Comparison of ENCODE assay signal across 8 mouse cellular contexts in genomic region chr6:136827116-136827515, GRCm38 (mm10). TPM values are rescaled to one million over a fixed set of nuclear protein-coding genes. Genes with fewer than 3 reads are reported as not detected.
DNase-seq lines count a peak whose midpoint lies in the region; ATAC-seq and TF ChIP-seq lines count a peak whose summit lies in the region.

No protein-coding gene starts in this region.

- H3K9me3 ChIP-seq in limb, embryonic 15.5 days = no peaks in the 10 kb centered on the region
- H3K9me3 ChIP-seq in stomach, postnatal 0 days (ENCODE audit: control insufficient read depth, low read length) = no peaks in the 10 kb centered on the region

- no peaks in the 10 kb centered on the region for H3K27me3 ChIP-seq in cerebellum, adult 2 months (ENCODE audit: control insufficient read depth, insufficient read depth, low read length)
- no peaks in the 10 kb centered on the region for H3K27me3 ChIP-seq in testis, adult 2 months (ENCODE audit: control insufficient read depth, insufficient read depth, low read length)
- no peaks in the 10 kb centered on the region for H3K27me3 ChIP-seq in limb, embryonic 15.5 days
- H3K27me3 ChIP-seq in stomach, postnatal 0 days (ENCODE audit: control insufficient read depth, insufficient read depth, low read length) = no peaks in the 10 kb centered on the region

- H3K4me2 ChIP-seq in limb, embryonic 15.5 days = peak overlapping the region; percentile 56
- H3K4me2 ChIP-seq in stomach, postnatal 0 days (replicated peaks; ENCODE audit: low read depth) = peak overlapping the region; percentile 55

- WGBS in cerebellum, adult 2 months = 15% methylated on average over 7 of the region's 7 CpGs
- WGBS in limb, embryonic 15.5 days = 12% methylated on average over 7 of the region's 7 CpGs
- WGBS in stomach, postnatal 0 days = 9% methylated on average over 7 of the region's 7 CpGs

- no peak overlapping the region for H3K27ac ChIP-seq in cerebellum, adult 2 months (ENCODE audit: insufficient read depth, low read length)
- peak overlapping the region; percentile 99 for H3K27ac ChIP-seq in testis, adult 2 months (ENCODE audit: control insufficient read depth, insufficient read depth, low read depth, low read length)
- H3K27ac ChIP-seq in limb, embryonic 15.5 days = peak overlapping the region; percentile 78; the same call in 1 of the 2 replicates
- peak overlapping the region; percentile 86; the same call in 1 of the 2 replicates for H3K27ac ChIP-seq in stomach, postnatal 0 days (replicated peaks)

- H3K36me3 ChIP-seq in testis, adult 2 months (ENCODE audit: control insufficient read depth, insufficient read depth, low read length) = peaks cover 5% of the 10 kb centered on the region
- H3K36me3 ChIP-seq in limb, embryonic 15.5 days = peaks cover 29% of the 10 kb centered on the region
- peaks cover 19% of the 10 kb centered on the region; the same call in 1 of the 2 replicates for H3K36me3 ChIP-seq in stomach, postnatal 0 days (ENCODE audit: control insufficient read depth, insufficient read depth, low read length)

- TF ChIP-seq CTCF in cerebellum, adult 2 months (IDR thresholded peaks at IDR 0.05; ENCODE audit: borderline replicate concordance, insufficient read depth, low read depth, low read length) = no peak
- TF ChIP-seq CTCF in testis, adult 2 months (IDR thresholded peaks at IDR 0.05; ENCODE audit: control insufficient read depth, insufficient read depth, insufficient replicate concordance, low read depth, low read length) = no peak
- TF ChIP-seq CTCF in stomach, postnatal 0 days (IDR thresholded peaks at IDR 0.05; ENCODE audit: low read depth) = no peak

- no peak for TF ChIP-seq EP300 in stomach, postnatal 0 days (optimal IDR thresholded peaks at IDR 0.05)

- H3K4me1 ChIP-seq in cerebellum, adult 2 months (ENCODE audit: control insufficient read depth, insufficient read depth, low read length) = peaks cover 5% of the 10 kb centered on the region; the same call in 1 of the 2 replicates
- no peaks in the 10 kb centered on the region for H3K4me1 ChIP-seq in testis, adult 2 months (ENCODE audit: control insufficient read depth, insufficient read depth, low read length)
- H3K4me1 ChIP-seq in limb, embryonic 15.5 days = peaks cover 7% of the 10 kb centered on the region
- H3K4me1 ChIP-seq in stomach, postnatal 0 days (replicated peaks; ENCODE audit: control insufficient read depth, insufficient read depth) = peaks cover 2% of the 10 kb centered on the region; the same call in 1 of the 2 replicates

- TF ChIP-seq POLR2A in cerebellum, adult 2 months (IDR thresholded peaks at IDR 0.05; ENCODE audit: borderline replicate concordance, insufficient read depth, low read length) = no peak
- no peak for TF ChIP-seq POLR2A in testis, adult 2 months (IDR thresholded peaks at IDR 0.05; ENCODE audit: control insufficient read depth, low read depth, low read length)

- no peak for DNase-seq in cerebellum, adult 2 months
- DNase-seq in cerebellum, postnatal 25 days = no peak
- no peak for DNase-seq in testis, postnatal 10 days (ENCODE audit: low spot score)
- no peak for DNase-seq in stomach, postnatal 0 days (ENCODE audit: low spot score)
- DNase-seq in adrenal gland, postnatal 10 days = no peak
- no peak for DNase-seq in layer of hippocampus, adult 18-20 months (ENCODE audit: low spot score in 2 of 2)

- no peak for ATAC-seq in limb, embryonic 15.5 days (ENCODE audit: insufficient number of reproducible peaks, low FRiP score, low TSS enrichment, low read depth)
- no peak for ATAC-seq in stomach, postnatal 0 days (ENCODE audit: low FRiP score, low TSS enrichment)

- H3K9ac ChIP-seq in limb, embryonic 15.5 days = peak overlapping the region; percentile 90
- peak overlapping the region; percentile 99 for H3K9ac ChIP-seq in stomach, postnatal 0 days (ENCODE audit: low read length)

- H3K4me3 ChIP-seq in cerebellum, adult 2 months (replicated peaks; ENCODE audit: insufficient read depth, low read depth, low read length) = peak overlapping the region; percentile 79
- H3K4me3 ChIP-seq in testis, adult 2 months (ENCODE audit: control insufficient read depth, low read depth, low read length) = peak overlapping the region; percentile 98
- H3K4me3 ChIP-seq in limb, embryonic 15.5 days = peak overlapping the region; percentile 84
- H3K4me3 ChIP-seq in stomach, postnatal 0 days (ENCODE audit: low read depth, low read length) = peak overlapping the region; percentile 99

RNA-seq across cellular contexts. Expression of gene BC049715, which starts 0.3 kb away (rescaled TPM):
- 0.38 and 0.74 TPM in 2 replicates for polyA plus RNA-seq in cerebellum, adult 2 months (2012; rRNA removed)
- polyA plus RNA-seq in testis, adult 2 months (2012; rRNA removed) = 150 and 168 TPM in 2 replicates
- polyA plus RNA-seq in limb, embryonic 15.5 days (2015; fragmentation: Nextera tagmentation; extraction: Ambion mirVana) = 1.1 and 1.4 TPM in 2 replicates
- polyA plus RNA-seq in stomach, postnatal 0 days (2015; fragmentation: Nextera tagmentation; extraction: Ambion mirVana) = 0.46 and 0.96 TPM in 2 replicates
- total RNA-seq in adrenal gland, postnatal 10 days (2021) = under 1 TPM; 0.73 to 0.75 TPM
- 1 to 10 TPM; 2.6 to 3.0 TPM for total RNA-seq in layer of hippocampus, adult 18-20 months (2021)

RNA-seq across cellular contexts. Expression of gene Wbp11, which starts 0.9 kb away (rescaled TPM):
- polyA plus RNA-seq in cerebellum, adult 2 months (2012; rRNA removed) = 57.0 and 68.4 TPM in 2 replicates
- polyA plus RNA-seq in testis, adult 2 months (2012; rRNA removed) = 236 and 252 TPM in 2 replicates
- 90.4 and 90.9 TPM in 2 replicates for polyA plus RNA-seq in limb, embryonic 15.5 days (2015; fragmentation: Nextera tagmentation; extraction: Ambion mirVana)
- 39.8 and 42.8 TPM in 2 replicates for polyA plus RNA-seq in stomach, postnatal 0 days (2015; fragmentation: Nextera tagmentation; extraction: Ambion mirVana)
- 10 to 100 TPM; 82.5 to 86.5 TPM for total RNA-seq in adrenal gland, postnatal 10 days (2021)
- 100 to 1,000 TPM; 136 to 141 TPM for total RNA-seq in layer of hippocampus, adult 18-20 months (2021)

RNA-seq across cellular contexts. Expression of gene Smco3, which starts 8.1 kb away (rescaled TPM):
- polyA plus RNA-seq in cerebellum, adult 2 months (2012; rRNA removed) = 7.8 and 8.8 TPM in 2 replicates
- 0.22 TPM in 1 of 2 replicates, not detected in the other for polyA plus RNA-seq in testis, adult 2 months (2012; rRNA removed)
- polyA plus RNA-seq in limb, embryonic 15.5 days (2015; fragmentation: Nextera tagmentation; extraction: Ambion mirVana) = 0.56 and 0.62 TPM in 2 replicates
- polyA plus RNA-seq in stomach, postnatal 0 days (2015; fragmentation: Nextera tagmentation; extraction: Ambion mirVana) = 0.56 and 0.63 TPM in 2 replicates
- under 1 TPM; 0.27 to 0.51 TPM for total RNA-seq in adrenal gland, postnatal 10 days (2021)
- total RNA-seq in layer of hippocampus, adult 18-20 months (2021) = 10 to 100 TPM; 10.4 to 14.0 TPM

RNA-seq across cellular contexts. Expression of gene H2afj, which starts 19.1 kb away (rescaled TPM):
- polyA plus RNA-seq in cerebellum, adult 2 months (2012; rRNA removed) = 74.1 and 88.9 TPM in 2 replicates
- 34.2 and 47.7 TPM in 2 replicates for polyA plus RNA-seq in testis, adult 2 months (2012; rRNA removed)
- polyA plus RNA-seq in limb, embryonic 15.5 days (2015; fragmentation: Nextera tagmentation; extraction: Ambion mirVana) = 140 and 142 TPM in 2 replicates
- polyA plus RNA-seq in stomach, postnatal 0 days (2015; fragmentation: Nextera tagmentation; extraction: Ambion mirVana) = 439 and 445 TPM in 2 replicates
- total RNA-seq in adrenal gland, postnatal 10 days (2021) = 10 to 100 TPM; 71.1 to 85.2 TPM
- total RNA-seq in layer of hippocampus, adult 18-20 months (2021) = 10 to 100 TPM; 64.1 to 73.0 TPM

RNA-seq across cellular contexts. Expression of gene Hist4h4, which starts 22.9 kb away (rescaled TPM):
- polyA plus RNA-seq in cerebellum, adult 2 months (2012; rRNA removed) = 0.62 and 1.0 TPM in 2 replicates
- 0.96 and 0.99 TPM in 2 replicates for polyA plus RNA-seq in testis, adult 2 months (2012; rRNA removed)
- 0.25 and 0.54 TPM in 2 replicates for polyA plus RNA-seq in limb, embryonic 15.5 days (2015; fragmentation: Nextera tagmentation; extraction: Ambion mirVana)
- 0.59 and 0.68 TPM in 2 replicates for polyA plus RNA-seq in stomach, postnatal 0 days (2015; fragmentation: Nextera tagmentation; extraction: Ambion mirVana)
- total RNA-seq in adrenal gland, postnatal 10 days (2021) = 10 to 100 TPM; 28.3 to 29.2 TPM
- 10 to 100 TPM; 11.8 to 13.2 TPM for total RNA-seq in layer of hippocampus, adult 18-20 months (2021)

Comparison
In these comparisons a context has a peak if more than half of its experiments do, and no peak if none do; other contexts are left out.
1. RNA of gene BC049715, which starts 0.3 kb away (polyA plus RNA-seq): 150 to 168 TPM in testis, adult 2 months; 1.1 to 1.4 TPM in limb, embryonic 15.5 days, 0.46 to 0.96 TPM in stomach, postnatal 0 days and 0.38 to 0.74 TPM in cerebellum, adult 2 months; every median in the first group is over 10 times any median in the second.
2. Peak in every context shown above with its lines, with median percentiles within 50 percentile points of each other: H3K4me3 ChIP-seq.